Mouse (Mus musculus) retina, adult 2 months (tissue): ENCODE data around the gene Mbnl2.

ENCODE experiments used
- DNase-seq: peaks from one replicate; pipeline ENCODE4 v3.0.0-alpha.2; 2012; ENCODE audit warnings: low read depth, low spot score

Mbnl2 gene

DNA sequence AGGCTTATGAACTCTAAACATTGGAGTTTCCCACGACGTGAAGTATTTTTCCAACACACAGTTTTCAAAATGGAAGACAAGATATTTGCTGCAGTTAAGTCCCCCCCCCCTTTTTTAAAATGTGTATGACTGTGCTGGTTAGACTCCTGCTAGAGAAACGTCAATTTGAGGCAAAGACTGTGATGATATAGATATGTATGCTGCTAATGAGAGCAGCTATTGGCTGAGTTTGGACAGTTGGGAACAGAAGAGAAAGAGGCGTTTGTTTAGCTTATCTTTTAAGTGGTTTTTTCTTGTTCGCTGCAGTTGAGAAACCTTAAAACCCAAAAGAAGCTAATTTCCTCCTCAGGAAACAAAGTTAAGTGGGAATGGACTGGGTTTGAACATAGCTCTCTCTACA is 106.7 kb downstream of the Mbnl2 start:
- no peak for DNase-seq

GRCm38 (mm10) chr14:120383186-120383851 is 107.8 kb downstream of the Mbnl2 start:
- no peak for DNase-seq

DNA sequence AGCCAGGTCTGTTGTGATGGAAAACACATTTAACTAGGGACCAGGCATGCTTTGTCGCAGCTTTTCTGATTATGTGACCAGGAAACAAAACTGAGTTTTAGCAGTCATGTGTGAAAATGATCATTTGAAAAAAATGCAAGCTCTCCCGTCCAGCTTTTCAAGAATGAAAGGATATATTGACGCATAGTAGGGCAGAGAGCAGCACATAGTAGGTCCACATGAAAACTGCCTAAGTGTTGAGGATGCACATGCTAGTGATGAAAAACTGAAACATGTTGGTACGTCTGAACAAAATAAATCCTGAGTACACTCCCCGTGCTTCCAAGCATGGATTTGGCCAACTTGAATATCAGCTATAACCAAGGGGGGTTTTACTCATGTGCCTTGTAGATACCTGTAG is 109.1 kb downstream of the Mbnl2 start:
- no peak for DNase-seq

DNA sequence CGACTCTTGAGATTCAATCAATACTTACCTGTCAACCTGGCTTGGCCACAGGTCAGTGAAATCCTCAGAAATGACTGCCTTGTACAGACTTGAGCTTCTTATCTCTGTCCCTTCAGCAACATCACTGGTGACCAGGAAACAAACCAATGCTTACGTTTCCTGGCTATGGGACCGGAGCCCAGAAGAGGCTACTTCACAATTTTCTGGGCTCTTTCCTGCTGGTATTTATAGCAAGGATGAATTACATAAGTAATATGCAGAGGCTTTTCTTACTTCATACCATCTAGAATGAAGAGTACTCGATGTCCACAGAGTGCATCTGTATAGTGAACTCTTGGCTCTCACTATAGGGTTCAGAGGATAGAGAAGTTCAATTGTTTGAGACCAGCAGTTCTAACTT is 111.8 kb downstream of the Mbnl2 start:
- no peak for DNase-seq

DNA sequence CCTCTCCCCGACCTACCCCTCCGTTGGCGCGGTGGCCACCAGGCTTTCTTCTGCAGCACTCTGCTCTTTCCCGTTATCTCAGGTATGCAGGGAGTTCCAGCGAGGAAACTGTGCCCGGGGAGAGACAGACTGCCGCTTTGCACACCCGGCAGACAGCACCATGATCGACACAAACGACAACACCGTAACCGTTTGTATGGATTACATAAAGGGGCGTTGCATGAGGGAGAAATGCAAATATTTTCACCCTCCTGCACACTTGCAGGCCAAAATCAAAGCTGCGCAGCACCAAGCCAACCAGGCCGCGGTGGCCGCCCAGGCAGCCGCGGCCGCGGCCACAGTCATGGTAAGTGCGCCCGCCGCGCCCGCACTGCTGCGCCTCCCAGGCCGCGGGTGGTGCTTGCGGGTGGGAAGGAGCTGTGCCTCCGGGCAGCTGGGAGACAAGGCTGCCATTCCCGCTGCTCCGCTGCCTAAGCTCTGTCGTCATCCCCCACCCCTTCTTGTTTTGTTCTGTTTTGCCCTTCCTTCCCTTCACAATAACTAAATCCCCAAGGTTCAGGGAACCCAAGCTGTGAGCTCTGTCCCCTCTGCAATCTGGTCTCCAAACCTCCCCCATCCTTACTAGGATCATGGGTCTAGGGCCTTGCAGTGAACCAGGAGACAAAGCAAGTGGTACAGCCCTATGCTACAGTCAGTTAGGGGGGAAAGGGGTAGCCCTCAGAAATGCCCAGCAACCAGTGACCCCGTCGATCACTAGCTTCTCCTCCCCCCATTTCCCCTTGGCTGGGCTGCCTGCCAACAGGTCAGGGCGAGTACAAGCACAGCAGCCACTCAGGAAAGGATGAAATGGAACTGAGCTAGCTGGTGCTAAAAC is 113.6 kb downstream of the Mbnl2 start:
- no peak for DNase-seq

- no peak for DNase-seq
Observed at GRCm38 (mm10) chr14:120390231-120390944, 114.9 kb downstream of the Mbnl2 start.

GRCm38 (mm10) chr14:120391701-120392100 is 116.2 kb downstream of the Mbnl2 start:
- no peak for DNase-seq

DNA sequence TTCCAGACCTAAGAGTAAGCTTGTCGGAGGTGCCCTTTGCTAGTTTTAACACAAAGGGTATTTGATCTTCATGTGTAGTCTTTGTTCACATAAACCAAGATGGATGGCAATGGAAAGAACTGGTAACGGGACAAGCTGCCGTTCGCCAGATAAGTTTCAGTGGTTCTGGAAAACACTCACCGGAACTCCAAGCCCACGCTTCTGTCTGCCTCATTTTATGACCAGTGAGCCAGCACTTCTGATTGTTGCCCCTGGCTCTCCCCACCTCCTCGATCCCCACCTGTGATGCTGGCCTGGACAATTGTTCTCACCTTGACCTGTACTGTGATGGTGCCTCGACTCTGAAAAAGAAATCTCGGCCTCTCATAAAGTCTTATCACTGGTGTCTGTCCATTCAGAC is 117.0 kb downstream of the Mbnl2 start:
- DNase-seq, result no peak

DNA sequence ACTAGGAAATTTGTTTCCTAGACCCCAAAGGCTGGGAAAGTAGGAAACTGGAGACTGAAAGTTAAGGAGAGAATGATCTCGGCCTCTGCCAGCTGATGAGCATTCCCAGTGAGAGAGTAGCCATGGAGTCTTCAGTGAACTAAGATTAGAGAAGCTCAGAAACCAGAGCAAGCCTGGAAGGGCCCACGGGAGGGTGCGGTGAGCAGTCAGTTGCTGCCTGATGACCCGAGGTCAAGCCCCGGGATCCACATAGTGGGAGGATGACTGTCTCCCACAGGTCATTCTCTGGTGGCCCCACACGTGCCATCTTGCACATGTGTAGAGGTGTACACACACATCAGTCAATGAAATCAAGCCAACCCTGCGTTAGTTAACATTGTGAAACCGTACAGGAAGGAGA is 118.0 kb downstream of the Mbnl2 start:
- DNase-seq, result no peak

DNA sequence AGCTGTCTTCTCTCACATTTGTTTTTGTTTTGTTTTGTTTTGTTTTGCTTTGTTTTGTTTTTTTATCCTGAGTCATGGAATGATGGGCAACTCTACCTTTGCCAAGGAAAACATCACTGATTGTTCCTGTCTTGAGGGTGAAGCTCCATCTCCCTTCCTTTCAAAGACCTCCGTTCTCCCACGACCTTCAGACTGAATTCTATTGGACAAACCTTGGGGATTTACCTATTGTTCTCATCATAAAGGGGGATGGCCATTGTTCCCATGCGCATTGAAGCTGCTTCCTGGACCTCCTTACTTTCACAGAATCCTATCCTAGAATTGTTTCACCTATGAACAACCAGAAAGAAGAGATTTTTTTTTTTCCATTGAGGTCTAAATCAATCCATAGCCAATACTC is 118.7 kb downstream of the Mbnl2 start:
- DNase-seq, result no peak

GRCm38 (mm10) chr14:120394827-120395226 is 119.4 kb downstream of the Mbnl2 start:
- no peak for DNase-seq

GRCm38 (mm10) chr14:120395501-120395900 is 120.0 kb downstream of the Mbnl2 start:
- DNase-seq, result no peak

- peak; percentile 63 for DNase-seq
Observed at GRCm38 (mm10) chr14:120397871-120398647, 122.6 kb downstream of the Mbnl2 start.

GRCm38 (mm10) chr14:120399614-120400013 is 124.1 kb downstream of the Mbnl2 start:
- DNase-seq, result no peak

DNA sequence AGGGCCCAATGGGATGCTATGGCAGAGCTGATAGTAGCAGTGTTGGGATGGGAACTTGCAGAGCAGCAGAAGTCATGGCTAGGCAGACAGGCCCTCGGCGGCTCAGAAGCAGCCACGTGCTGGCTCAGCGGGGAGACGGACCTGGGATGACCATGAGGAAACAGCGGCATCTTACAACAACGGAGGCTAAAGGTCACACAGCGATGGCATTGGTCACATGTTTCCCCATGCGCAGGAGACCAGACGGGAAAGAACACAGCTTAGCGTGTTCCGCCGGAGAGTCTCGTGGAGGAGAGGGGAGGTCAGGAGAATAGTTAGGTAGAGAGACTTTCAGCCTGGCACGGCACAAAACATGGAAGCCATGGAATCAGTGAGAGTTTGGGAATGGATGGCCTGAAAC is 125.7 kb downstream of the Mbnl2 start:
- DNase-seq, result no peak

GRCm38 (mm10) chr14:120402715-120403114 is 127.2 kb downstream of the Mbnl2 start:
- DNase-seq, result no peak

DNA sequence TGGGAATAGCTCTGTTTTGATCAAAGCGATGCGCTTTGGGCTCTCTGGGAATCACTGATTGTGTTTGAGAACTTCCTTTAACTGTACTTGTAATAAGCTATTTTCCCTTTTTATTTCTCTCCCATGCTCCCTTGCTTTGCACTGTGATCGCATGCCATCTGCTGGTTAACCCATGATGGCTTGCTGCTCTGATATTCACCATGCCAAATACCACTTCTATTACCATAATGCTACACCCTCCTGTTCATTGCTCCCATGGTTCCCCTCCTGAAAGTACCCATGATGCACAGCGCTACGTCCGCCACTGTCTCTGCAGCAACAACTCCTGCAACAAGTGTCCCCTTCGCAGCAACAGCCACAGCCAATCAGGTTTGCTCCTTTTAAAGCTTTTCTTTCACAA is 128.9 kb downstream of the Mbnl2 start:
- DNase-seq, result no peak

- no peak for DNase-seq
Observed at GRCm38 (mm10) chr14:120404811-120405582, 129.5 kb downstream of the Mbnl2 start.

DNA sequence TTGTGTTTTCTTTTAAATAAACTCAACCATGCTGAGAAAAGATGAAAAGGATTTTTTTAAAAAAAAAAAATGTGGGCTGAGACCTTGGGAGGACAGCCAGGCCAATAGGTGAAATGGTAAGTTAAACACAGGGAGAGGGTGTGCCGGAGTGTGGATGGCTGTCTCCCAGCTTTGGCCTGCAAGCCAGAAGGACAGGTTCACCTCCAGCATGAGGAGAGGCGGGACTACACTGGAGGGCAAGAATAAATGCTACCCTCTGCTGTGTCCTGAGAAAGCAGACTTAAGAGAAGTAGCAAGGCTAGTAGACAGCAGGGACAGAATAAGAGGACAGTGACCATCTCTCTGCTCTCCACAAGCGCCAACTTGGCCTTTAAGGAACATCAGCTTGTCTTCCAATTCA is 130.1 kb downstream of the Mbnl2 start:
- no peak for DNase-seq

- DNase-seq, result no peak
Observed at GRCm38 (mm10) chr14:120406271-120406670, 130.8 kb downstream of the Mbnl2 start.

GRCm38 (mm10) chr14:120406820-120407219 is 131.4 kb downstream of the Mbnl2 start:
- DNase-seq, result no peak
